Mouse (Mus musculus): ENCODE data around the gene Plk5.

DNA sequence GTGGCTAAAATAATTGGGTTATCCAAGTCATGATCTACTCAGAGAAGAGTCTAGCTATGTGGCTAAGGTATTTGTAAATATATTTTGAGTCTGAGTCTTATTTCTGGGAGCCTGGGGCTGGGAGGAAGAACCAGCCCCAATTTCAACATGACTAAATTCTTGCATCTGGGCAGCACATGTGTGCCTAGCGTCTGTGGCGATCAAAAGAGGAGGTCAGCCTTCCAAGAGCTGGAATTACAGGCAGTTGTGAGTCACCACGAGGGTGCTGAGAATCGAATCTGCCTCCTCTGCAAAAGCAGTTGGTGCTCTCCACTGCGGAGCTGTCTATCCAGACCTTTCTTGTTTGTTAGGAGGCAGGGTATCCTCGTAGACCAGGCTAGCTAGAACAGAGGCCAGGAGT lies 9.5 kb downstream of the Plk5 start:
- no peak for TF ChIP-seq CTCF (conservative IDR thresholded peaks at IDR 0.05; ENCODE audit: insufficient read depth, insufficient read length, low read depth, low read length)
- no peak for TF ChIP-seq POLR2A (IDR thresholded peaks at IDR 0.05; ENCODE audit: low read depth, low read length)
